Mouse (Mus musculus) cortical plate, adult 2 months (tissue): ENCODE results near the gene Il7r. TPM values are rescaled to one million over a fixed set of nuclear protein-coding genes. Genes with fewer than 3 reads are reported as not detected.

ENCODE experiments used
- H3K27ac ChIP-seq: fragments of 200-500 bp; 2 replicates; pipeline ENCODE4 v1.5.1; 2012; ENCODE audit warnings: low read length, control low read depth, inconsistent platforms; ENCODE audit not compliant: insufficient read depth
- H3K4me1 ChIP-seq: fragments of 200-500 bp; 2 replicates; pipeline ENCODE4 v1.6.1; 2011; ENCODE audit warnings: low read length; ENCODE audit not compliant: control insufficient read depth, insufficient read depth
- H3K4me3 ChIP-seq: fragments of 200-500 bp; 2 replicates; pipeline ENCODE4 v1.5.1; 2011; ENCODE audit warnings: mild to moderate bottlenecking, low read length, control low read depth; ENCODE audit not compliant: insufficient read depth
- CTCF ChIP-seq: fragments of 200-500 bp; IDR thresholded peaks from 2 replicates; pipeline ENCODE4 v1.5.1; 2011; ENCODE audit warnings: mild to moderate bottlenecking, control low read depth, low read length; ENCODE audit not compliant: insufficient read depth; ENCODE audit errors: extremely low read depth
- POLR2A ChIP-seq: fragments of 200-500 bp; IDR thresholded peaks from 2 replicates; pipeline ENCODE4 v1.6.1; 2011; ENCODE audit warnings: mild to moderate bottlenecking, low read length, control low read depth; ENCODE audit not compliant: insufficient read depth; ENCODE audit errors: extremely low read depth
- polyA plus RNA-seq: library from polyadenylated mRNA; depleted of rRNA; stranded (reverse); fragments of >200 nt; gene quantifications from 2 replicates; pipeline ENCODE4 v1.2.3, GENCODE M21; 2012

Il7r gene
- polyA plus RNA-seq, 1 experiment = 0.13 TPM

DNA sequence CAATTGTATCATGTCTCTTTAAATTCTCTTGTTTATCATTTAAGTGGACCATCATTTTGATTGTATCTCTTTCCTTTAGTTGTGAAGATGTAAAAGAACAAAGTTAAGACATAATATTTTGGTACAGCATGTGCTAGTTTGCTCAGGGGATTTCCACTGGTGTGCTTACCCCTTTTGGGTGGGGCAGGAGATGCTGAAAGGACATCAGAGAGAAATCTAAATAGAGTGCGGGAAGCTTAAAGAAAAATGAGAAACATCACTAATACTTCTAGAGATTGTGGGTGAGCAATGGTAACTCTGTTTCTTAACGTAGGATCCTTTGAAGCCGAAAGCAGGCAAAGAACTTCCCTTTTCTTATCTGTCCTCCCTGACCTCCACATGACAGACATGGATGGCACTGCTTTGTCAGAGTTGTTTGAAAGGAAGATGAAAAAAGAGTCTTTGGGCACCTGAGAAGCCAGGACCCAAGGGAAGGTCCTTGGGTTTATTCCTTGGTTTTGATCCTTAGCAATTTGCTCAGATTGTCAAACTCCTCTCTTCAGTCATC is 3.5 kb upstream of the Il7r start:
- Histone ChIP-seq H3K27ac (no peak overlapping the region), H3K4me3 (no peak overlapping the region)

DNA sequence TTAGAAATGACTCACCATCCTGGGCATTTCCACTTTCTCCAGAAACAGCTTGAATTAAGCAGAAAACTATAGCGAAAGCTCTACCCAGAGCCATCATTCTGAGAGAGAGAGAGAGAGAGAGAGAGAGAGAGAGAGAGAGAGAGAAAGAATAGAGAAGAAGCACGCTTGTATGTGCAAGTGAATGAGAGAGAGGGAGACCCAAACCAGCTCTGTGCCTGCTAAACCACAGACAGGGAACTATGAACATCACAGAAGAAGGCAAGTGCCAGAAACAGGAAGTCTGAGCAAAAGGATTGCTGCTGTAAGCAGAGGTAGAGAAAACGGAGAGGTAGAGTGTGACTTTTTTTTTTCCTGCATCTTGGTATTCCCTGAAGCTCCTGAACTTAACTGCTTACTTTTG is 330 bp downstream of the Il7r start:
- no peak overlapping the region for H3K27ac ChIP-seq
- TF ChIP-seq POLR2A = no peak
- no peak for TF ChIP-seq CTCF
- H3K4me3 ChIP-seq = no peak overlapping the region
- H3K4me1 ChIP-seq = no peaks in the 10 kb centered on the region

More for the DNA sequence above, 3.5 kb upstream of the Il7r start:
- TF ChIP-seq CTCF = no peak
- TF ChIP-seq POLR2A = no peak
- no peaks in the 10 kb centered on the region for H3K4me1 ChIP-seq

DNA sequence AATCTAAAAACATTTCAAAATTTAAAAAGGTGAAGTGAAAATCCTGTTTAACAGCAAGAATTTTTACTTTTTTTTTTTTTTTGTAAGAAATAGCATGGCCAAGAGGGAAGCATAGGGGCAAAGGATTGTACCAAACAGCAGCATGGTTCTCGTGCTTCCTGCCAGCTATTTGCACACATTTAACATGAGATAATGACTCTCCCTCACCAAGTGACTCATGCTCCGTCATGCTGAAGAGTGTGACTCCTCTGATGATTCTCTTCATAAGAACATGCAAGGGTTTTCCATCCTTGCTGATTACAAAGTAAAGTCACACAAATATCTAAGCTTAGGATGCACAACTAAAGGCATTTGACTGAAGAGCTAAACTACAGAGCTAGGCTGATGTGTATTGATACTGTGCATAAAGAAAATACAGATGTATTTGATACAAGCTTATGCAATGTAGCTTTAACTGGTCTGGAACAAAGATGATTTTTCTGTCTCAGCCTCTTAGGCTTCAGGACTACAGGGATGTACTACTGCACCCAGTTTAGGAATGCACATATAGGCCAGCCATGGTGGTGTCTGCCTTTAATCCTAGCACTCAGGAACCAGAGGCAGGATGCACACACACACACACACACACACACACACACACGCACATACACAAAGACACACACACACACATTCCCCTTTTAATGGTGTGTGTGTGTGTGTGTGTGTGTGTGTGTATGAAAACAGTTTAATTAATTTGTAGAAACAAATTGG is 1.6 kb downstream of the Il7r start:
- H3K4me1 ChIP-seq = no peaks in the 10 kb centered on the region

DNA sequence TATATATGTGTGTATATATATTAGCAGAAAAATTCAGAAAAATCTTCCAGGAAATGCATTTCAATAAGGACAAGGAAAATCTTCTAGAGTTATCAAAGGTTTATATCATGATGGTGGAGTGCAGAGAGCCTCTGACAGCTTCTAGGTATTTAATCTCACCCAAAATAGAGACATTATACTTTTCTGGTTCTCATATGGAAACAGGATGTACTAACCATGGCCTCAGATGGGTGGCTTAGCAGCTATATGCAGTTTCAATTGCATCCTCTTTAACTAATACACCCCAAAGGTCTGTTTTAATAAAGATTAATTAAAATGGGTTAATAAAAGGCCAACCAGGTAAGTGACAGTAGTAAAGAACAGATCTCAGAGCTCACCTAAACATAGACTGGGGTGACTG is 3.6 kb downstream of the Il7r start:
- Histone ChIP-seq H3K4me3 (no peak overlapping the region), H3K27ac (no peak overlapping the region), H3K4me1 (no peaks in the 10 kb centered on the region)
- TF ChIP-seq CTCF (no peak), POLR2A (no peak)

More for the DNA sequence above, 1.6 kb downstream of the Il7r start:
- H3K27ac ChIP-seq = no peak overlapping the region
- TF ChIP-seq POLR2A (no peak), CTCF (no peak)
- H3K4me3 ChIP-seq = no peak overlapping the region

DNA sequence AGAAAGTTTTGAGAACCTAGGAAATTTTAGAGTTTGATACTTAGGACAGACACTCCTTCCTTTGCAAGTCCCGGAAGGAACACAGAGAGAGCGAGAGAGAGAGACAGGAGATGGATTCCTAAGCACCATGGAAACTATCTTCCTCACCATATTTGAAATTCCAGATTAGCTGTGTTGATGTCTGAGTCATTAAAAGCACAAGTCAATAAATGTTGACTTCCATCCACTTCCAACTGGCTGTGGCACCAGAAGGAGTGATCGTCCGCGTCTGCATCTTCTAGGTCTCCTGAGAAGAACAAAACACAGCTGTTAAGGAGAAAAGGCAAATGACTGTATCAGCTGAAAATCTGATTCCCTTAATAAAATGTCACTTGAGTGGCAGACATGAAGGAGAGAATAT is 5.1 kb downstream of the Il7r start:
- Histone ChIP-seq H3K27ac (no peak overlapping the region), H3K4me1 (no peaks in the 10 kb centered on the region), H3K4me3 (no peak overlapping the region)
- TF ChIP-seq POLR2A (no peak), CTCF (no peak)

DNA sequence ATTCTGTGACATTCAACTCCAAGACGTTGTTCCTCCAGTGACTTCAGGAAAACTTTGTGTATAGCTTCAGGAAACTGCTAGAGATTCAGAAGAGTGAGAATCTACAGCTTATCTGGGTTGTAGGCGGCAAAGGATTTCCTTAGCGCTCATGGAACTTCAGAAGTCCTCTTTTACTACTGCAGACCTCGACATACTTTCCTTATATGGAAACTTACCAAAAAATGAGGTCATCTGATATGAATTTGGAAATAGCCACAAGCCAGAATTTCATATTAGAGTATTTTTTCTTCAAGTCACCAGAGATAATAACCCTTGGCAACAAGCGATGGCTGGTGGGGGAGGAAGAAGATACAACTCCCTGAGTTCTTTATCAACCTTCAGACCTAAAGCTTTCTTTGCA is 6.0 kb downstream of the Il7r start:
- no peaks in the 10 kb centered on the region for H3K4me1 ChIP-seq
- H3K27ac ChIP-seq = no peak overlapping the region
- H3K4me3 ChIP-seq = no peak overlapping the region
- TF ChIP-seq CTCF (no peak), POLR2A (no peak)

DNA sequence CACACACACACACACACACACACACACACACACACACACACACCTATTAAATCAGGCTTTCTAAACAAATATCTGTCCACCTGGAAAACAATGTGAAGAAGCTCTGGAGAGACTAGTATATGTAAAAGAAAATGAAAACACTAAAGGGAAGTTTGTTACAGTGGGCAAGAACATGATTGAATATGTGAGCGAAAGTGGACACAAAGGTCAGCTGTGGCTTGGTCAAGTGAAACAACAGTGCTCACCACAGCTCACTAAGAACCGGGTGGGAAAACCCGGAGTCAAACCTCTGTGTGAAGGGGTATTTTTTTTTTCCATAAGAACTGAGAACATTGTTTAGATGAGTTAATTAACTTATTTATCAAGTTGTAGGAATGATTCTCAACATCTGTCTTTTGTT is 6.9 kb downstream of the Il7r start:
- Histone ChIP-seq H3K4me1 (no peaks in the 10 kb centered on the region), H3K4me3 (no peak overlapping the region), H3K27ac (no peak overlapping the region)
- TF ChIP-seq CTCF (no peak), POLR2A (no peak)

DNA sequence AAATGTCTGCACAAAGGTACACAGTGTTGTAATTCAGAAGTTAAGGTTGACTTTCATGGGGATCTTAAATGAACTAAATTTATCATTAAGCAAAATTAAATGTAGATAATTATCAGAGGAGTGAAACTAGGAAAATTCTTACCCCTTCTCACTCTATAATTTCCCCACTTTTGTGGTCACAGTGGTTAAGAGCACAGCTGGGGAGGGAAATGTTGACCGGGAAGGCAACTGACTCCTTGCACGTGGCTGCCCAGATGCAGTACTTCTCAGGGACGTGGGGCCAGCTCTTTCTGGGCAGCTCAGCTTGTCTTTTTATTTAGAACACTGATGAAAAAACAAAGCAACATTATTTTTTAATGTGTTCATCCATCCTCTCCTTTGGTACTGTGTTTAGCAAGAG is 37.9 kb downstream of the Il7r start:
- Histone ChIP-seq H3K4me1 (no peaks in the 10 kb centered on the region), H3K4me3 (no peak overlapping the region), H3K27ac (no peak overlapping the region)
- TF ChIP-seq CTCF (no peak), POLR2A (no peak)

DNA sequence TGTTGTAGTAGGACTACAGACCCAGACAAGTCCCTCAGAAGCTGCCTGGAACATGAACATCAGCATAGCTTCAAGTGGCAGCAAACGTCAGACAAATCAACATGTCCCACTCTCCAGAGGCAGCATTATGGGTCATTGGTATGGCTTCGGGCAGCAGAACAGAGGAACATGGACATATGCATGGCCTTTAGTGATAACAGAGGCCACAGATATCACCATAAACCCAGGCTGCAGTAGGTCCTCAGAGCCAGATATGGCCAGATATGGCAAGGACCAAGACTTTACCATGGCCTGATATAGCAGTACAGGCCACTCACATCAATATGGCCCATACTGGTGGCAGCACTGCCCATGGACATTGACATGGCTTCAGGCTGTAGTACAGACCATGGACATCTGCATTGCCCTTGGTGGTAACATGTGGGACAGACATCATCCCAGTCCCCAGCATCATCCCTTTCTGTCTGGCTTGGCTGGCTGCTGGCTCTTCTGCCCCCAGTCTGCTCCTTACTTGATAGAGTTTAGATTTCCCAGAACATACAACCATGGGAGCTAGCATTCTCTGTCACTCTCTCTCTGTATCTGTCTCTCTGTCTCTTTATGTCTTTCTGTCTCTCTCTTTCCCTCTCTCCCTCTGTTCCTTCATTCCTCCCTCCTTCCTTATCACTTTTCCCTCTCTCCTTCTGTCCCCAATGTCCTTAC is 40.4 kb downstream of the Il7r start:
- no peak overlapping the region for H3K27ac ChIP-seq
- no peak for TF ChIP-seq CTCF
- no peak for TF ChIP-seq POLR2A
- H3K4me1 ChIP-seq = no peaks in the 10 kb centered on the region
- no peak overlapping the region for H3K4me3 ChIP-seq

DNA sequence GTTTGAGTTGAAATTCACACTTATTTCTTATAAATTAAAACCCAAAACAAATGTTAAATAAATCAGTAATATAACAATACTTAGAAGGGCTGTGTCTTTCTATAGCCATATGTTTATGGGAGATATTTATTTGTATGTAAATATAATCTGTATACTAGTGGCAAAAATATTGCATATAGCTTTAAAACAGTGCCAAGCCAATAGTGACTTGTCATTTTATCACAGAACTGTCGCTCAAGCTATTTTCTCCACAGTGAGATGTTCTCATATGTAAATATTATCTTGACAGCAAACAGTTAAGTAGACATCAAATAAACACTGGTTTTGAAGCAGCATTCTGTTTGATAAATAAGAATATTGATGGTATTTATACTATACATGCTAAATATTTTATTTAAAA is 56.8 kb downstream of the Il7r start:
- Histone ChIP-seq H3K4me1 (no peaks in the 10 kb centered on the region), H3K27ac (no peak overlapping the region), H3K4me3 (no peak overlapping the region)
- TF ChIP-seq CTCF = no peak
- no peak for TF ChIP-seq POLR2A
